Mouse (Mus musculus) retina, postnatal 7 days (tissue): Measurements from ENCODE around the gene Serpina16.

Experiments used
- DNase-seq: peaks from one replicate; pipeline ENCODE4 v3.0.0-alpha.2; 2012; ENCODE audit warnings: low read depth, low spot score

Serpina16 gene

GRCm38 (mm10) chr12:103656848-103657626 is 18.9 kb downstream of the Serpina16 start, which contains the start of gene Serpina6:
Gene Serpina6 (minus strand): TSS chr12:103657212.
- DNase-seq = no peak

- DNase-seq = no peak
Measured at GRCm38 (mm10) chr12:103655123-103656044, 20.6 kb downstream of the Serpina16 start.

DNA sequence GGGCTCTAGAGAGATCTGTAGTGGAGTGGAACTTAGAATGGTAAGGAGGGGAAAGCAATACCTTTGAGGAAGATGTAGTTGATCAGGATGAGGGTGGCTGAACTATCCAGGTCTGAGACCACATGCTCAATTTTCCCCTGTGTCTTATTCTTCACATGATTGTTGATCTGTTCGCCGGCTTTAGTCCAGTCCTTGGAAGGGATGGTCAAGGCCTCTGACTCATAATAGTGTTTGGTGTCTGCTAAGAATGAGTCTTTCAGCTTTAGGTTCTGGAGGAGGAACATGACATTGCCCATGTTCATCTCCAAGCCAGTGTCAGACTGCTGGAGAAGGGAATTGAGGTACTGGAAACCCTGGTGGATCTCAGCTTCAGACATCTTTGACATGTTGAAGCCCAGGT is 22.1 kb downstream of the Serpina16 start:
- DNase-seq = no peak

DNA sequence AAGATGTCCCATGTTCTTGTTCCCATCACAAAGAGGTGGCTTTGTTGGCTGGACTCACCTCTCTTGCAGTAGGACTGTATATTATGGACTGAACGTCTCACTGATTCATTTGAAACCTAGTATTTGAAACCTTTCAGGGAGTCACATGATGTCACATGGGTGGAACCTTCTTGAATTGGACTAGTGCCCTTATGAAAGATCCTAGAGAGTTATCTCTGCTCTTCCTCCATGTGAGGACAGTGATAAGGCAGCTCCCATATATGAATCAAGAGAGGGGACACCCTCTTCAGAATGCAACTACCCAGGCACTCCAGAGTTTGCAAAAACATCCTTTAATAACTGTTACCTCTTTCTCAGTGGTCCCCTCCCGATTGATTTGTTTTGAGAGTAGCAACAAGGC is 29.6 kb downstream of the Serpina16 start:
- no peak for DNase-seq

- no peak for DNase-seq
Measured at GRCm38 (mm10) chr12:103644601-103645000, 31.3 kb downstream of the Serpina16 start.

GRCm38 (mm10) chr12:103643818-103644217 is 32.1 kb downstream of the Serpina16 start:
- no peak for DNase-seq

GRCm38 (mm10) chr12:103643336-103643735 is 32.6 kb downstream of the Serpina16 start:
- peak; percentile 67 for DNase-seq

DNA sequence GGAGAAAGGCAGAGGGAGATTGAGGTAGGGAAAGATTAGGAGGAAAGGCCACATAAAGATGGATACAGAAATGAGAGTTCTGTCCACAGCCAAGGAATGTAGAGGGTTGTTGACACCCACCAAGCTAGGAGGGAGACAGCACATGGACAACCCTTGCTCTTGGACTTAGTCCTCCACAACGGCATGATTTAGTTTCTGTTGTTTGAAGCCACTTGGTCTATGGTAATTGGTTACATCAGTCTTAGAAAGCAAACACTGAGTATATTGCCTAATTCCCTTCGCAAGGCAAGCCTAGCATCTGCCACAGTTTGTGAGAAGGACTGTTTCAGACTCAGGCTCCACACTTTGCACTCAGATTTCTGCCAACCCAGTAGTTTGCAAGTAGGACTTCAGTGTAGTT is 40.1 kb downstream of the Serpina16 start:
- DNase-seq = no peak

DNA sequence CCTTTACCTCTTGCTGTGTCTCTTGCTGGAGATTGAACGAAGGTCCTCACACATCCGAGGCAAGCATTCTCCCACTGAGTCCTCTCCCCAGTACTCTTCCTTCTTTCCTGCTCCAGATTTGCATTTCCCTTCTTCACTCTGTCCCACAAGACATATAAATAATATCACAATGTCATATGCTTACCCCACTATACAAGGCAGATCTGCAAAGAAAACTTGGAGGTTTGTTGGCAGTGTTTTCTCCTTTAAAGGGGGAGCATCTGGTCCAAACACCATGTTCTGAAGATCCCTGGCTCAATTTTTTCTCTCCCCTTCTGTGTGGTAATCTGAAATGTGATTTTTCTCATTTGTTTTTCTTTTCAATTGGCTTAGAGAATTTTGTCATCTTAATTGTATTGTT is 41.5 kb downstream of the Serpina16 start:
- DNase-seq = no peak

DNA sequence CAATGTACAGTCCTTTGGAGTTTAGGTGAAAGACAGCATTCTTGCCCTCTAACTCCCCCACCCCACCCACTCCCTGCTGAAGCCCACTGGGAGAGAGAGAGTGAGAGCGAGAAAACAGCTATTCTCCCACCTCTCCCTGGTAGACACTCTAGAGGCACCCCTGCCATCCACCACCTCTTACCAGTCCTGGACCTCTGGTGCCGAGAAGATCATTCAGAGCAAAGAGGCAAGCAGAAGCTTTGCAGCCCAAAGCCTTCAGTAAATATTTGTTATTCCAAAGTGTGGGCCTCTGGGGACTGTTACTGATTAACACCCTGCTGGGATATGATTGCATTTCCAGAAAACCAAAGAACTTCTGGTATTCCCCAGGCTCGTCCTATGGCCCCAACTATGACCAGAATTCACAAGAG is 44.7 kb downstream of the Serpina16 start, which contains the start of gene Serpina10:
Serpina10 (minus strand) TSS at position 242 of the 410 bp plus-strand sequence.
- no peak for DNase-seq
